Mouse (Mus musculus) skeletal muscle tissue, postnatal 0 days (tissue): ENCODE results near the gene Ahsa1. TPM values are rescaled to one million over a fixed set of nuclear protein-coding genes. Genes with fewer than 3 reads are reported as not detected.

Experiments
- microRNA-seq, 2 experiments: library from miRNA; unstranded; fragments of <30 nt; microRNA quantifications; one replicate each; pipeline ENCODE4; 2016
- polyA plus RNA-seq: library from polyadenylated mRNA; unstranded; fragments of >200 nt; fragmentation: Nextera tagmentation; extraction: Ambion mirVana; gene quantifications from 2 replicates; pipeline ENCODE4 v1.2.1, GENCODE M21; 2015

Gene Ahsa1
- polyA plus RNA-seq: 109 and 114 TPM in 2 replicates

DNA sequence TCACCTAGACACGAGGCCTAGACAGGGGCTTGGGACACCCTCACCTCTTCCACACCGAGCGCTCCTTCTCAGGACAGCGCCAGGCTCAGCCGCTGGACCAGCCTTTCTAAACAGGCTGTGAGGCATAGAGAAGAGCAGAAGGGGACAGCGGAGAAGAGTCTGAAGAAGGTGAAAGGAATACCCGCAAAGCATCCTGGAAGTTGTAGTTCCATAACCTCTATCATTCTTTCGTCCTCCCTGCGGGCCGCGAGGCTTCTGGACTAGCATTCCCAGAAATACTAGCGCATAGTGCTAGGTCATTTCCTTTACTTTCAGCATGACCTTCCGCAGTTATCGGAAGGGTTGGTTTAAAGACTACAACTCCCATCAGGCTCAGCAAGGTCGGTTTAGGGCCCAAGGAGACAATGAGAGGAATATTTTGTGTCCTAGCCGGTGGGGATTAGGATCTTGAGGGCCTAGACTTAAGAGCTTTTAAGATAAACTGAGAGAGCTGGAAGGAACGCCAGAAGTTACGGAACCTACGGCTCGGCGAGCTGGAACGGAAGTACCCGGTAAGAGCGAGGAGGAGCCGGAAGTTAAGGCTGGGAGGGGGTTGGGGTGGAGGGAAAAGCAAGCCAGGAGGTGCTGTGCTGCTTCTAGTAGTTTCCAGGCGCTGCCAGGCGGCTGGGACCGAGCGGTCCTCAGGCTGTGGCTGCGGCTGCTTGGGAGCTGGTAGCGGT, at the start of gene Ahsa1, which contains the start of gene Vipas39:
Gene Ahsa1 (plus strand): TSS at position 372 of the 719 bp plus-strand sequence.
Gene Vipas39 (minus strand): TSS at position 149 of the 719 bp plus-strand sequence.

GRCm38 (mm10) chr12:87238632-87239031, 27.6 kb upstream of the Ahsa1 start, which contains the start of gene Noxred1:
Gene Noxred1, minus strand, starts transcription at chr12:87238732.

DNA sequence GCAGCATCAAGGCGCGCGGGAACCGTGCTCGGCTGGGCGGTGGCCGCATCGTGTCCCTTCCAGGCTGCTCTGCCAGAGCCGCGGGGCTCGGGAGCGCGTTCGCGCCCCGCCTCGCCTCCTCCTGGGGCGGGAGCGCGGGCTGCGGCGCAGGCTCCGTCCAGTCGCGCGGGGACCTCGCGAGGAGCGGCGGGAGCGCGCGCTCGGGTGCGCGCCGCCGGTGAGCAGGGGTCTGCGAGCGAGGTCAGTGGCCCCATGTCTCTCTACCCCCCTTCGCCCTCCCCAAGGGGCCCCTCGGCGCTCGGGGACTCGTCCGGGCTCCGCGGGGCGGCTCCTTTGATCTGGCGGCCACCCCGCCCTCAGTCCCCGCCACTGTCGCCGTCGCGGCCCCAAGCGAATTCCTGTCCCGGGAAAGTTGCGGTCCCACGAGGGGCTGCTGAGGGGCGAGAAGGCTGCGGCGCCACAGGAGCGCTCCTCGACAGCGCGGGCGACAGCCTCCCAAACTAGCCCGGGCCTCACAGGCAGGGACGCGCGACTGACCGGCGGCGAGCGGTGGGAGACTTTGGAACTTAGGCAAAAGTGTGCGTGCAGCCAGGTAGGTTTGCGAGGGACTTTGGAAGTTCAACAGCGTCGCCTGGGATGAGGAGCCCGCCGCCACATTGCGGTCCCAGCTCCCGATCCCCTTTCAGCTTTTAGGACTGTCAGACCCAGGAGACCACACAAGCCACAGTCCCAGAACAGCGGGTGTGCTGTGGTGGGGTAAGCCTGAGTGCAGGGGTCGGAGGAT, 33.6 kb downstream of the Ahsa1 start, which contains the start of gene Ism2:
Gene Ism2 (minus strand): TSS at position 49 of the 784 bp plus-strand sequence.

Small RNA genes lying within 50 kb of the gene (microRNA-seq; reads per million reads assigned to microRNA genes)
- 0 reads per million in 2 experiments for gene Gm47293

Other genes starting within 250 kb of the Ahsa1 start
- gene Tmem63c, start 245.1 kb upstream of the Ahsa1 start, polyA plus RNA-seq: not detected in 2 replicates
- 0.15 TPM in 1 of 2 replicates, not detected in the other for gene Ngb, start 163.9 kb upstream of the Ahsa1 start, polyA plus RNA-seq
- gene Gstz1, start 119.3 kb upstream of the Ahsa1 start, polyA plus RNA-seq: 41.7 and 92.4 TPM in 2 replicates
- gene Pomt2, start 118.5 kb upstream of the Ahsa1 start, polyA plus RNA-seq: 7.5 and 7.8 TPM in 2 replicates
- 0.37 and 0.66 TPM in 2 replicates for gene Samd15, start 66.8 kb upstream of the Ahsa1 start, polyA plus RNA-seq
- 0.65 and 0.88 TPM in 2 replicates for gene Tmed8, start 66.0 kb upstream of the Ahsa1 start, polyA plus RNA-seq
- not detected in 2 replicates for gene Noxred1, start 27.7 kb upstream of the Ahsa1 start, polyA plus RNA-seq
- gene Vipas39, start 223 bp upstream of the Ahsa1 start, polyA plus RNA-seq: 16.2 and 16.8 TPM in 2 replicates
- gene Ism2, start 33.2 kb downstream of the Ahsa1 start, polyA plus RNA-seq: 0.08 and 0.43 TPM in 2 replicates
- 37.8 and 46.5 TPM in 2 replicates for gene Sptlc2, start 121.9 kb downstream of the Ahsa1 start, polyA plus RNA-seq
- 274 and 297 TPM in 2 replicates for gene Slirp, start 177.4 kb downstream of the Ahsa1 start, polyA plus RNA-seq
- 18.5 and 22.6 TPM in 2 replicates for gene Alkbh1, start 177.5 kb downstream of the Ahsa1 start, polyA plus RNA-seq
- 68.7 and 70.2 TPM in 2 replicates for gene Snw1, start 205.8 kb downstream of the Ahsa1 start, polyA plus RNA-seq
- not detected in 2 replicates for gene Gm5788, start 228.2 kb downstream of the Ahsa1 start, polyA plus RNA-seq
- not detected in 2 replicates for gene Gm8300, start 247.8 kb downstream of the Ahsa1 start, polyA plus RNA-seq